Mouse (Mus musculus): Measurements from ENCODE around the gene Slc7a3.

DNA sequence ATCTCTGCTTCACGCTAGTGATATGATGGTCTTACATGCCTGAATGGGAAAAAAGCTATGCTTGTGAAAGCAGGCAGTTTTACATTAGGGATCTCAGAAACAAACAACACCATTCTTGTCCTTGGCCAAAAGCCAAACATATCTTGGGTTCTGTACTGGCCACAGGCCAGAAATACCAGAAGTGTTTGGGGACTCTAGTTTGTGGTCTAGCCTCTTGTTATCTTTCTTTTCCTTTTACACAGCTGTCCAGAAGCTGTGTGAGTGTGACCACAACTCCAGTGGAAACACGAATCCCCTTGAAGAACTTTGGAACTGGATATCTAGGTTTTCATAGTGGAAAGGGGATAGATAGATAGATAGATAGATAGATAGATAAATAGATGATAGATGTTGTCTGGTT is 41.2 kb upstream of the Slc7a3 start:
- TF ChIP-seq CTCF (IDR thresholded peaks at IDR 0.05; ENCODE audit: low read depth) (no peak), EP300 (IDR thresholded peaks at IDR 0.05; ENCODE audit: low read depth) (no peak)
